Mouse (Mus musculus) inflammation-experienced regulatory T-cells, adult 6 months (primary cell): Measurements from ENCODE around the gene Scrg1. TPM values are rescaled to one million over a fixed set of nuclear protein-coding genes. Genes with fewer than 3 reads are reported as not detected.
"Not testable (repeated sequence)": the region's sequence is repeated elsewhere in the genome, so short reads cannot be mapped to it uniquely, and the experiment has no call there.

Experiments used
- ATAC-seq: one replicate; pipeline ENCODE4 v1.8.0; 2017
- polyA plus RNA-seq, 3 experiments: library from polyadenylated mRNA; unstranded; fragments of 100-300 nt; shearing (Covaris generic); gene quantifications; one replicate each; pipeline ENCODE4 v1.2.1; 2017

Scrg1 gene
- polyA plus RNA-seq, 3 experiments from 2014 or later: not detected

- ATAC-seq: no peak
Observed at GRCm38 (mm10) chr8:57510791-57511315, 55.1 kb downstream of the Scrg1 start.

GRCm38 (mm10) chr8:57511316-57512118 is 55.8 kb downstream of the Scrg1 start, which contains the start of gene Hmgb2:
Gene Hmgb2, plus strand, starts transcription at chr8:57511907.
- ATAC-seq: peak; percentile 97

- peak; percentile 6 for ATAC-seq
Observed at GRCm38 (mm10) chr8:57512141-57513056, 56.7 kb downstream of the Scrg1 start.

- ATAC-seq: not testable (repeated sequence)
Observed at GRCm38 (mm10) chr8:57513178-57513661, 57.5 kb downstream of the Scrg1 start.

- not testable (repeated sequence) for ATAC-seq
Observed at GRCm38 (mm10) chr8:57516685-57517084, 61.0 kb downstream of the Scrg1 start.

- ATAC-seq: no peak
Observed at GRCm38 (mm10) chr8:57517723-57518122, 62.0 kb downstream of the Scrg1 start.

GRCm38 (mm10) chr8:57520186-57520786 is 64.6 kb downstream of the Scrg1 start:
- no peak for ATAC-seq

Other genes with a start within 250 kb of the Scrg1 start
- not detected for gene Hand2, start 134.9 kb upstream of the Scrg1 start, polyA plus RNA-seq
- 1 to 10 TPM in 1 of 3 experiments, under 1 TPM in 1, not detected in 1; 0.39 to 2.6 TPM for gene Sap30, start 31.9 kb downstream of the Scrg1 start, polyA plus RNA-seq
- 1,000 to 10,000 TPM in 1 of 3 experiments, 100 to 1,000 TPM in 2; 206 to 1,205 (median 248) TPM for gene Hmgb2, start 56.0 kb downstream of the Scrg1 start, polyA plus RNA-seq
- gene Galnt7, start 197.1 kb downstream of the Scrg1 start, polyA plus RNA-seq: 10 to 100 TPM; 27.5 to 30.5 (median 29.3) TPM